Mouse (Mus musculus): Measurements from ENCODE around the gene Rabl2.

DNA sequence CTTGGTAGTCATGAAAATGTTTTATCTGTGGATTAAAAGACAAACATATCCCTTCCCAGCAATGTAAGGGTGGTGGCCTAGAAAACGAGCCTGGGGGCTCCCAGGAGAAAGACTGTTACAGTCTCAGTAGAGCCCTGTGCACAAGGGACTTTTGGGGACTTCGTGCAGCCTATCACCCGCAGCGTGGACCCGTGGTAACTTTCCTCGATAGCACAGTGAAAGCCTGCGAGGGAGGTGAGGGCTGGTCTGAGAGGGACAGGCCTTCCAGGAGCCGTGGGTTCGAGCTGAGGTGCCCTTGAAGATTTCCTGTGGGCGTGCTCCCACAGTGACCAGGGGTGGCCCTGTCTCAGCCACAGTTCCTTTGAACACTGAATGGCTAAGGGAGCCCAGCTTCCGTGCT, 6.1 kb downstream of the Rabl2 start:
- TF ChIP-seq CTCF (IDR thresholded peaks at IDR 0.05; ENCODE audit: borderline replicate concordance, control insufficient read depth, extremely low read depth, insufficient read depth, low read length, poor library complexity): no peak
- TF ChIP-seq POLR2A (IDR thresholded peaks at IDR 0.05; ENCODE audit: control insufficient read depth, extremely low read depth, insufficient read depth, low read length, poor library complexity): no peak
